Mouse (Mus musculus) lung, postnatal 0 days (tissue): ENCODE results near the gene Tnk2.

Source experiments
- CTCF ChIP-seq: IDR thresholded peaks from 2 replicates; pipeline ENCODE4 v1.5.1; 2016; ENCODE audit warnings: antibody characterized with exemption, mild to moderate bottlenecking
- EP300 ChIP-seq: IDR thresholded peaks from 2 replicates; pipeline ENCODE4 v1.6.1; 2016; ENCODE audit warnings: antibody characterized with exemption, mild to moderate bottlenecking, control low read depth

DNA sequence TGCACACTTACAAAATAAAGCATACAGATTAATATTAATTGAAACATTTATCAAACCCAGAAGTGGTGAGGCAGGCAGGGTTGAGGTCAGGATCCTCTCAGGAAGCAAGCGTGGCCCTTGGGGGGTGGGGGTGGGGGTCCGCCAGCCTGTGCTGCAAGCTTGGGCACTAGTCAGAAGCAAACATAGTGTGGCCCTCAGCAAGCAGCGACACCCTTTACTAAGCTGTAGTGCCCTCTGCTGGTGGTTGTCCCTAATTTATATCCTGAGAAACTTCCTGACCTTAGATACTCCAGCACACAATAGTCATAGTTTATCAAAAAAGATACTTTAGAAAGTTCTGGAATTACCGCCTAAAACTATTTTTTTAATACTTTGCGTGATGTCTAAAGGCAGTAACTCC is 38.5 kb downstream of the Tnk2 start:
- no peak for TF ChIP-seq EP300
- TF ChIP-seq CTCF: peak; percentile 86
